Mouse (Mus musculus) MEL (cell line): ENCODE measurements around the gene Spock1. TPM values are rescaled to one million over a fixed set of nuclear protein-coding genes. Genes with fewer than 3 reads are reported as not detected.

Source experiments
- DNase-seq: peaks from one replicate; pipeline ENCODE4 v3.0.0; 2011; ENCODE audit warnings: low read depth, low spot score
- H3K27ac ChIP-seq: 2 replicates; pipeline ENCODE4 v1.5.1; 2012; ENCODE audit warnings: low read depth, mild to moderate bottlenecking, control low read depth, low read length, moderate library complexity; ENCODE audit not compliant: control insufficient read depth
- H3K27me3 ChIP-seq, 2 experiments: fragments of 150-350 bp in 1 of 2; sonication (generic) in 1 of 2; 2 replicates each; pipeline ENCODE4 v1.6.1; 2012; ENCODE audit warnings: low read length in 2 of 2, mild to moderate bottlenecking in 2 of 2, improper control_type of control experiment in 1 of 2, moderate library complexity in 1 of 2; ENCODE audit not compliant: insufficient read depth in 2 of 2, control insufficient read depth in 1 of 2
- H3K36me3 ChIP-seq, 2 experiments: 2 replicates each; pipeline ENCODE4 v1.6.1; 2012 to 2014; ENCODE audit warnings: low read length in 2 of 2, improper control_type of control experiment in 1 of 2, inconsistent platforms in 1 of 2, mild to moderate bottlenecking in 1 of 2; ENCODE audit not compliant: insufficient read depth in 2 of 2, control insufficient read depth in 1 of 2
- H3K4me1 ChIP-seq, 2 experiments: fragments of 150-350 bp in 1 of 2; sonication (generic) in 1 of 2; 2 replicates each; pipeline ENCODE4 v1.6.1; 2012; ENCODE audit warnings: low read length in 2 of 2, improper control_type of control experiment in 1 of 2, mild to moderate bottlenecking in 1 of 2; ENCODE audit not compliant: insufficient read depth in 2 of 2, control insufficient read depth in 1 of 2
- H3K4me3 ChIP-seq, 2 experiments: fragments of 150-350 bp in 1 of 2; sonication (generic) in 1 of 2; 2 replicates each; pipeline ENCODE4 v1.5.1; 2012; ENCODE audit warnings: low read depth in 2 of 2, low read length in 2 of 2, mild to moderate bottlenecking in 2 of 2, moderate library complexity in 2 of 2, control low read depth in 1 of 2, improper control_type of control experiment in 1 of 2; ENCODE audit not compliant: control insufficient read depth in 1 of 2, insufficient read depth in 1 of 2
- H3K79me2 ChIP-seq: 2 replicates; pipeline ENCODE4 v1.6.1; 2012; ENCODE audit warnings: mild to moderate bottlenecking, low read length, moderate library complexity; ENCODE audit not compliant: control insufficient read depth, poor library complexity, insufficient read depth
- H3K9ac ChIP-seq: 2 replicates; pipeline ENCODE4 v1.6.1; 2012; ENCODE audit warnings: low read depth, mild to moderate bottlenecking, control low read depth, low read length, moderate library complexity; ENCODE audit not compliant: control insufficient read depth, poor library complexity, severe bottlenecking
- H3K9me3 ChIP-seq: fragments of 150-350 bp; sonication (generic); replicated peaks from 2 replicates; pipeline ENCODE4 v1.6.1; 2012; ENCODE audit warnings: mild to moderate bottlenecking, low read length, improper control_type of control experiment, moderate library complexity; ENCODE audit not compliant: insufficient read depth
- BHLHE40 ChIP-seq: IDR thresholded peaks from 2 replicates; pipeline ENCODE4 v1.6.1; 2012; ENCODE audit warnings: low read depth, mild to moderate bottlenecking, inconsistent platforms, low read length, improper control_type of control experiment, borderline replicate concordance
- CHD2 ChIP-seq: IDR thresholded peaks from 2 replicates; pipeline ENCODE4 v1.6.1; 2011; ENCODE audit warnings: low read length, improper control_type of control experiment
- CTCF ChIP-seq, 3 experiments: IDR thresholded peaks in 2 of 3; conservative IDR thresholded peaks in 1 of 3; 2 replicates each; pipeline ENCODE4 v1.5.1; 2011 to 2012; ENCODE audit warnings: low read length in 3 of 3, low read depth in 2 of 3, mild to moderate bottlenecking in 2 of 3, improper control_type of control experiment in 1 of 3, inconsistent platforms in 1 of 3, mixed read lengths in 1 of 3, moderate library complexity in 1 of 3; ENCODE audit not compliant: control insufficient read depth in 1 of 3, insufficient read depth in 1 of 3, poor library complexity in 1 of 3, severe bottlenecking in 1 of 3
- EP300 ChIP-seq, 2 experiments: IDR thresholded peaks; 2 replicates each; pipeline ENCODE4 v1.6.1; 2011; ENCODE audit warnings: improper control_type of control experiment in 2 of 2, low read length in 2 of 2, low read depth in 1 of 2, mild to moderate bottlenecking in 1 of 2
- HCFC1 ChIP-seq: IDR thresholded peaks from 2 replicates; pipeline ENCODE4 v1.6.1; 2012; ENCODE audit warnings: low read depth, mild to moderate bottlenecking, inconsistent platforms, low read length, improper control_type of control experiment, moderate library complexity
- KAT2A ChIP-seq: conservative IDR thresholded peaks from 2 replicates; pipeline ENCODE4 v1.6.1; 2012; ENCODE audit warnings: low read depth, low read length, improper control_type of control experiment, inconsistent platforms
- MXI1 ChIP-seq: IDR thresholded peaks from 2 replicates; pipeline ENCODE4 v1.6.1; 2011; ENCODE audit warnings: mild to moderate bottlenecking, low read depth, low read length, improper control_type of control experiment
- MYB ChIP-seq: IDR thresholded peaks from 2 replicates; pipeline ENCODE4 v1.6.1; 2011; ENCODE audit warnings: mild to moderate bottlenecking, low read depth, low read length, improper control_type of control experiment
- MYC ChIP-seq: IDR thresholded peaks from 2 replicates; pipeline ENCODE4 v1.6.1; 2011; ENCODE audit warnings: low read depth, mild to moderate bottlenecking, low read length, improper control_type of control experiment, moderate library complexity
- NELFE ChIP-seq: IDR thresholded peaks from 2 replicates; pipeline ENCODE4 v1.6.1; 2011; ENCODE audit warnings: low read depth, low read length, improper control_type of control experiment
- POLR2A ChIP-seq, 2 experiments: IDR thresholded peaks; 2 replicates each; pipeline ENCODE4 v1.6.1; 2011 to 2012; ENCODE audit warnings: low read length in 2 of 2, mild to moderate bottlenecking in 2 of 2, control low read depth in 1 of 2, improper control_type of control experiment in 1 of 2, low read depth in 1 of 2, moderate library complexity in 1 of 2; ENCODE audit not compliant: control insufficient read depth in 1 of 2, insufficient read depth in 1 of 2, poor library complexity in 1 of 2
- POLR2AphosphoS2 ChIP-seq: IDR thresholded peaks from 2 replicates; pipeline ENCODE4 v1.6.1; 2011; ENCODE audit warnings: low read length, improper control_type of control experiment
- RAD21 ChIP-seq: IDR thresholded peaks from 2 replicates; pipeline ENCODE4 v1.6.1; 2011; ENCODE audit warnings: mild to moderate bottlenecking, low read depth, low read length, improper control_type of control experiment
- RCOR1 ChIP-seq: IDR thresholded peaks from 2 replicates; pipeline ENCODE4 v1.6.1; 2012; ENCODE audit warnings: low read depth, mild to moderate bottlenecking, inconsistent platforms, low read length, improper control_type of control experiment
- TAL1 ChIP-seq: IDR thresholded peaks from 2 replicates; pipeline ENCODE4 v1.6.1; 2012; ENCODE audit warnings: mild to moderate bottlenecking, inconsistent platforms, low read length, moderate library complexity, mixed read lengths
- TBP ChIP-seq: IDR thresholded peaks from 2 replicates; pipeline ENCODE4 v1.8.0; 2011; ENCODE audit warnings: low read depth, low read length, improper control_type of control experiment
- UBTF ChIP-seq: IDR thresholded peaks from 2 replicates; pipeline ENCODE4 v1.6.1; 2012; ENCODE audit warnings: low read depth, mild to moderate bottlenecking, inconsistent platforms, low read length, improper control_type of control experiment, moderate library complexity, borderline replicate concordance; ENCODE audit not compliant: insufficient read depth
- USF1 ChIP-seq: IDR thresholded peaks from 2 replicates; pipeline ENCODE4 v1.6.1; 2014; ENCODE audit warnings: low read depth, mild to moderate bottlenecking, inconsistent platforms, low read length, improper control_type of control experiment, moderate library complexity
- USF2 ChIP-seq, 2 experiments: IDR thresholded peaks; 2 replicates each; pipeline ENCODE4 v1.6.1; 2011 to 2012; ENCODE audit warnings: improper control_type of control experiment in 2 of 2, low read length in 2 of 2, borderline replicate concordance in 1 of 2, inconsistent platforms in 1 of 2, low read depth in 1 of 2, mild to moderate bottlenecking in 1 of 2; ENCODE audit not compliant: insufficient read depth in 1 of 2
- ZNF384 ChIP-seq: IDR thresholded peaks from 2 replicates; pipeline ENCODE4 v1.6.1; 2012; ENCODE audit warnings: low read depth, mild to moderate bottlenecking, inconsistent platforms, low read length, improper control_type of control experiment
- polyA plus RNA-seq, 2 experiments: library from polyadenylated mRNA; stranded (reverse) in 1 of 2; unstranded in 1 of 2; fragments of >175 nt in 1 of 2; fragments of >200 nt in 1 of 2; gene quantifications; 2 replicates each; pipeline versions ENCODE4 v1.2.1 to v1.2.4; 2012; ENCODE audit warnings: low replicate concordance in 2 of 2, low read depth in 1 of 2; ENCODE audit not compliant: insufficient read length in 2 of 2, insufficient read depth in 1 of 2, missing spikeins in 1 of 2
- total RNA-seq: library from RNA; depleted of rRNA; stranded (reverse); fragments of 300-350 nt; gene quantifications from 2 replicates; pipeline ENCODE4 v1.2.3, GENCODE M21; 2012

The Spock1 gene
- total and polyA plus RNA-seq, 3 experiments = not detected

GRCm38 (mm10) chr13:57846468-57846867, 61.7 kb downstream of the Spock1 start:
- no peak overlapping the region for H3K9ac ChIP-seq
- H3K27me3 ChIP-seq = no peaks in the 10 kb centered on the region
- no peaks in the 10 kb centered on the region for H3K9me3 ChIP-seq
- no peak for TF ChIP-seq MXI1
- TF ChIP-seq TAL1 = no peak
- no peak for TF ChIP-seq ZNF384
- no peak for TF ChIP-seq USF1
- no peak for TF ChIP-seq UBTF
- no peak for TF ChIP-seq NELFE
- TF ChIP-seq CTCF (IDR thresholded peaks at IDR 0.05 in 2 of 3, conservative IDR thresholded peaks at IDR 0.05 in 1 of 3; ENCODE audit: control insufficient read depth in 1 of 3, insufficient read depth in 1 of 3, low read depth in 2 of 3, low read length in 3 of 3, poor library complexity in 1 of 3, severe bottlenecking in 1 of 3) = no peak
- TF ChIP-seq POLR2A (IDR thresholded peaks at IDR 0.05; ENCODE audit: control insufficient read depth in 1 of 2, insufficient read depth in 1 of 2, low read depth in 1 of 2, low read length in 2 of 2, poor library complexity in 1 of 2) = no peak
- TF ChIP-seq TBP = no peak
- H3K4me1 ChIP-seq = no peaks in the 10 kb centered on the region
- DNase-seq = no peak
- no peak overlapping the region for H3K27ac ChIP-seq
- H3K4me3 ChIP-seq = no peak overlapping the region
- H3K36me3 ChIP-seq = no peaks in the 10 kb centered on the region
- H3K79me2 ChIP-seq = no peaks in the 10 kb centered on the region

GRCm38 (mm10) chr13:57841141-57841848, 66.8 kb downstream of the Spock1 start:
- H3K79me2 ChIP-seq = no peaks in the 10 kb centered on the region
- no peak overlapping the region for H3K4me3 ChIP-seq
- H3K9ac ChIP-seq = no peak overlapping the region
- H3K4me1 ChIP-seq = no peaks in the 10 kb centered on the region
- TF ChIP-seq MYC (no peak), MXI1 (no peak), HCFC1 (no peak), USF1 (no peak), RCOR1 (no peak), POLR2A (IDR thresholded peaks at IDR 0.05; ENCODE audit: control insufficient read depth in 1 of 2, insufficient read depth in 1 of 2, low read depth in 1 of 2, low read length in 2 of 2, poor library complexity in 1 of 2) (no peak), MYB (no peak), KAT2A (no peak), EP300 (IDR thresholded peaks at IDR 0.05; ENCODE audit: low read depth in 1 of 2, low read length in 2 of 2) (no peak), CHD2 (no peak), POLR2AphosphoS2 (no peak), CTCF (IDR thresholded peaks at IDR 0.05 in 2 of 3, conservative IDR thresholded peaks at IDR 0.05 in 1 of 3; ENCODE audit: control insufficient read depth in 1 of 3, insufficient read depth in 1 of 3, low read depth in 2 of 3, low read length in 3 of 3, poor library complexity in 1 of 3, severe bottlenecking in 1 of 3) (no peak), USF2 (IDR thresholded peaks at IDR 0.05; ENCODE audit: borderline replicate concordance in 1 of 2, insufficient read depth in 1 of 2, low read depth in 1 of 2, low read length in 2 of 2) (no peak), ZNF384 (no peak), BHLHE40 (no peak), RAD21 (no peak), TAL1 (no peak)
- no peaks in the 10 kb centered on the region for H3K36me3 ChIP-seq
- no peaks in the 10 kb centered on the region for H3K9me3 ChIP-seq
- no peak for DNase-seq
- no peak overlapping the region for H3K27ac ChIP-seq
- no peaks in the 10 kb centered on the region for H3K27me3 ChIP-seq
